Mouse (Mus musculus) heart, adult 8-10 months (tissue): Measurements from ENCODE around the gene Stoml2. TPM values are rescaled to one million over a fixed set of nuclear protein-coding genes. Genes with fewer than 3 reads are reported as not detected.

Experiments used
- DNase-seq: peaks from one replicate; pipeline ENCODE4 v3.0.0; 2022; ENCODE audit warnings: low spot score
- total RNA-seq, 4 experiments: library from RNA; stranded (reverse); gene quantifications; 2 replicates each; pipeline ENCODE4 v1.2.4; 2022

The Stoml2 gene
- total RNA-seq, 4 experiments from 2014 or later: 104 to 110 (median 108) TPM

GRCm38 (mm10) chr4:43038567-43039495 is 7.3 kb upstream of the Stoml2 start:
- DNase-seq: no peak

DNA sequence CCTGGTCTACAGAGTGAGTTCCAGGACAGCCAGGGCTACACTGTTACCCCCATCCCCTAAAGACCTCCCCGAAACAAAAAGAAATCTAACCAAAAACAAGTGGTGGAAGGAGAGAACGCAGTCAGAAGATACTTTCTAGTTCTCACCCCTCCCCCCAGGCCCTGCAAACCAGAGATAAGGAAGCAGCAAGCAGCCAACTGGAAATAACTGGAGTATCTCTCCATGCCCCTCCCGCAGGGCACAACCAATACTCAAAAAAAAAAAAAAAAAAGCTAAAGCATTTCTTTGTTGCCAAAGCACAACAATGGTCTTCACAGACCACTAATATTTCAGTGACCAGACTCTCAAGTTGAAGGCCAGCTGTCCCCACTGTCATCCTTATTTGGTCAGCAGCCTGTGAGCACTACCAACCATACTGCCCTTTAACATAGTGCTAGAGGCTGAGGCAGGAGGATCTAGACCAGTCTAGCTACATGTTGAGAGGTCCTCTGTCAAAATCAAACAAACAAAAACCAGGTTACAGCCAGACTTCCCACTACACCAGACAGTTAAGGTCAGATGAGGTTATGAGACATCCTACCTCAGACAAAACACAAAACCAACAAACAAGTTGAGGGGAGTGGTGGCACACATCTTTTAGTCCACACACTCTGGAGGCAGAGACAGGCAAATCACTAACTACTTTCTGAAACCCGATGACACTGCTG is 6.5 kb upstream of the Stoml2 start:
- no peak for DNase-seq

DNA sequence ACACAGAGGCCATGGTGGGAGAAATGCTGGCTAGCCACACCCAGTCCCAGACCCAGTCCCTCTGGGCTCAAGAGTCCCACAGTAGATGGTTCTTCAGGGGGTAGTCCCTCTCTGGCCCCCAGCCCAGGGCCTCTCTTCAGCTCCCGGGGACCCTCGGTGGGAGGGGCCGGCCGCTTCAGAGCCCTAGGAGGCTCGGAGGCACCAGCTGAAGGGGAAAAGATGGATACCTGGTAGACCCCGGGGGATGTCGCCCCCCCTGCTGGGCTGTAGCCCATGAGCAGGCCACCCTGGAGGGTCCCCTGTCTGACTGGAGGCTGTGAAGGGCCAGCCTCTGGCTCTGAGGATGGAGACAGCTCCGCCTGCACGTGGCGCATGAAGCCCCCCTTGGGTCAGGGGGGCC is 4.8 kb upstream of the Stoml2 start:
- DNase-seq: no peak

- DNase-seq: no peak
Measured at GRCm38 (mm10) chr4:43035851-43036250, 4.3 kb upstream of the Stoml2 start.

GRCm38 (mm10) chr4:43033481-43033880 is 2.0 kb upstream of the Stoml2 start:
- DNase-seq: no peak

GRCm38 (mm10) chr4:43032501-43032900 is 991 bp upstream of the Stoml2 start:
- no peak for DNase-seq

DNA sequence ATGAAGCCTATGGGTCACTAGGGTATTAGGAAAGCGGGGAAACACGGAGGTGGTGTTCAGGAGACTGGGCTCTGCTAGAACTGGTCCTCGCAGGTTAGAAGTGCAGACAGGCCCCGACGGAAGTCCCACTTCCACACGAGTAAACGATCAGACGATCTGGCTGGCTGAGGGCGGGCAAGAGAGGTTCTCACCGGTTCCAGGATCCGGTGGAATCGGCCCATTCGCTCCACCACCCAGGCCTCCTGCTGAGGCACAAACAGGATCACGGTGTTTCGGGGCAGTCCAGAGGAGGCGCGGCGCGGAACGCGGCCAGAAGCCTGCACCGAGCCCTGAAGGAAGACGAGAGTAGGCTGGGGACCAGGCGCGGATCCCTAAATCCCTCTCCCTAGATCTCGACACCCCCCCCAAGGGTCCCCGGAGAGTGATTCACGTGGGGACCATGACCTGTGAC is 705 bp downstream of the Stoml2 start:
- DNase-seq: no peak

GRCm38 (mm10) chr4:43030352-43030751 is 1.2 kb downstream of the Stoml2 start:
- DNase-seq: no peak

DNA sequence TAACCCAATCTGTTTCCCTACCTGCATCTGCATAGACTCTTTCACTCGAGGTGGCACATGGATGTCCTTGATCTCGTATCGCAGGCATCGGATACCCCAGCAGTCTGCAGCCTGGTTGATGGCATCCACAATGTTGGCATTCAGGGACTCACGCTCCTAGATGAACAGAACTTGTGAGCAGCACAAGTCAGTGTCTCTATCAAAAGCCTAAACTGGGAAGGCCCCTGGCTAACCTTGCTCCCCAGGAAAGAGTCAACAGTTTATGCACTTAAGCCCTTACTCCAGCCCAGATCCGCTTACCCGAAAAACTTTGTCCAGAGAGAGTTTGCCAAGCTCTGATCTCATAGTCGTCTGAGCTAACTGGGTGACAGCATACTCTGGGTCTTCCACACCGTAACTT is 1.8 kb downstream of the Stoml2 start:
- DNase-seq: no peak

- no peak for DNase-seq
Measured at GRCm38 (mm10) chr4:43029121-43029520, 2.4 kb downstream of the Stoml2 start.

- DNase-seq: peak; percentile 90
Measured at GRCm38 (mm10) chr4:43025084-43025960, 6.2 kb downstream of the Stoml2 start, which contains the start of gene Pigo. Gene Pigo (minus strand): TSS chr4:43025819.

DNA sequence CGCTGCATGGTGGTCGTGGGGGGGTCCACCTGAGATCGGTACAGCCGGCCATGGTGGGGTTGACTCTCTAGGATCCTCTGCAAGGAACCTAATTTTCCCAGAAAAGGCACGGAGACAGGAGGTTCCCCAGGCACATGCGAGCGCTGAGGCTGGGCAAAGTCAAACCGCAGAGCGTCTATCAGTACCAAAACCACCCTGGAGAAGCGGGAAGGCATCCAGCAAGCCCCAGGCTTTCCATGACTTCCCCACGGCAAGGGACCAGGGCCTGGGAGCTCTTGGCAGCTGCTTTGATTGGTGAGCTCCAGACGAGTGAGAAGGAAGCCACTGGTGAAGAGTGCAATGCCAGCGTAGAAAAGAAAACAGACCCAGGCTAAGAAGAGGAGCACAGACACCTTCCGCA is 6.8 kb downstream of the Stoml2 start:
- no peak for DNase-seq

DNA sequence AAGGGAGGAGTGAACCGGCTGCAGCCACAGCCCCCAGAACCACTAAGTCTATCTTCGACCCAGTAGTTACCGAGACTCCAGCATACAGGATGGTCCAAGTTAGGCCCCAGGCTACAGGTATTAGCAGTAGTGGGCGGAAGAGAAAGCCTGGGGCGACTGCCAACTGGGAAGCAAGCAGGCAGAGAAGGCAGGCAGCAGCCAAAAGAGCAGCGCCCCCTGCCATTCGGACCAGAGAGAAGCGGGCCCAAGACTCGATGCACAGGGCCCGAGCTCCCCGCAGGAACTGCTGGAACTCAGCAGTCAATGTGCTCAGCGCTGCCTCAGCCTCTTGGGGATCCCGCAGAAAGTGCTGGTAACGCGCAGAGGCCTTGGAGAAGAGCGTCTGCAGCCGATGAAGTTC is 10.2 kb downstream of the Stoml2 start:
- DNase-seq: no peak

DNA sequence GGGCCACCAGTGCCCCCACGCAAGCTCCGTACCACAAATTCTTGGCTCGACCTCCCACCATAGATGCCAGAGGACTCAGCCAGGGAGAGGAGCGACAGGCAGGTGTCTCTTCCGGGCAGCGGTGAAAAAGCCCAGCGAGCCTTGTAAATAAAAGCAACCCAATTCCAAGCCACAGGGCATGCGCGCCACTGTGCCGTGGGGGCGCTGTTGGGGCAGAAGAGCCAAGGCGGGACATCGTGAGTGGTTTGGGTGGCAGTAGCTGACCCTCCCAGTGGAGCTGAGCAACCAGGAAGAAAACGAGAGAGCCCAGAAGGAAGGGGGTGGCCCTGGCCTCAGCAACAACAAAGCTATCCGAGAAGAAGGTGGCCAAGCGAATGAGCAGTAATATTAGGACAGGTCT is 10.6 kb downstream of the Stoml2 start:
- no peak for DNase-seq

DNA sequence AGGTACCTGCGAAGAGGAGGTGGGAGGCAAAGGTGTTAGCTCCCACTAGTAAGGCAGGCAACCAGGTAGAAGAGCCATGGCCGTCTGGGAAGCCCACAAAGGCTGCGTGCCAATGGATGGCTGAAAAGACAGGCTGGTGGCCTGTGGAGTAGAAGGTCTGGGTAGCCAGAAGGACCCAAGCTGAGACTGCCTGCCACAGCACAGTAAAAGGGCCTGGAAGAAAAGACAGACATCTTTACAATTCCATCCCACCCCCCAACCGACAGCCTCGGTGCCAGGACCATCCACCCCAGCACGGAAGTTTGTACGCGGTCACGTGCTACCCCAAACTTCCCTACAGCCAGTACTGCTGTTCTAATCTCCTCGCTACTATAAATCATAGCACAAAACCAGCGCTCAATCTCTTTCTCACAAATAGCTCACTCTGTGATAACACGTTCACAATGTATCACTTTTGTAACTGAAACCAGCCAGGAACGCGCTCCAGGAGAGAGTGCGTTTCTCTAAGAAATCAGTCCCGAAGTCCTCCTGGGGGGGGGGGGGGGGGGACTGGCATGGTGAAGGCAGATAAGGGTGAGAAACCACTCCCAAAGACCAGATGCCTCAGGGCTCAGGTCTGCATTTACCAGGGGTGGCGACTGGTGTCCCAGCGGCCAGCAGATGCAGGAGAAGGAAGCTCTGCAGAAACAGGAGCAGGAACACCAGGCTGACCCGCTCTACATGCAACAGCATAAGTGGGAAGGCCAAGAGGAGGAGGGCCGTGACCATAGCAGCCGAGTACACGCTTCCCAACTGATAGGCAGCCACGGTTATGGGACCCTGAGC is 11.7 kb downstream of the Stoml2 start:
- DNase-seq: no peak

DNA sequence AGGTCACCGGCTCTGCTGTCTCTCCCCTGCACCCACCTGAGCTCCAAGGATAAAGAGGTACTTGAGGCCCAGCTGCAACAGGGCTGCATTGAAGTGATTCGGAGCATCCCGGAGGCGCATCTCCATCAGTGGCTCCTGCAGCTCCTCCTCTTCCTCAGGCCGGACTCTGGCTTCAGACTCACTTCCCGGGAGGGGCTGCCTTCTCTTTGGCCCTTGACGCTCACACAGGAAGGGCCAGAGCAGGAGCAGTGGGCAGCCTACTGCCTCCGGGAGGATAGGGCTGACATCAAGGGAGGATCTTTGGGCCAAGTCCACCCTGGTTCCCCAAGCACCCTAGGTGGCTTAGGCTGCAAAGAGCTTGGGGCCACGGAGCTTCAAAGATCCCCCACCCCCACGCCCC is 12.3 kb downstream of the Stoml2 start:
- no peak for DNase-seq

DNA sequence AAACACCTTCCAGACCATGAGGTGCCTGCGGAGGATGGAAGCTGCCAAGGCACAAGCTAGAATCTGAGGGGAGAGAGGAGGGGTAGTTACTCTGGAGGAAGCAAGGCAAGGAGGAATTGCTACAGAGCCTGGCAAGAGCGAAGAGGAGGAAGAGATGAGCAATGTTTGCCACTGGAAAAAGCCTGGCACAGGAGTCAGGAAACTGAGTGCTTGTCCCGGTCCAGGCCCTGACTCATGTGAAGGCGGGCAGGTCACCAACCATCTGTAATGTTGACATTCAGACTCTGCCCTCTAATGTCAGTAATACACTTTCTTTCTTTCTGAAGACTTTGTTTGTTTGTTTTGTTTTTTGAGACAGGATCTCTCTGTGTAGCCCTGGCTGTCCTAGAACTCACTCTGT is 13.4 kb downstream of the Stoml2 start:
- DNase-seq: no peak

GRCm38 (mm10) chr4:43012091-43012490 is 19.4 kb downstream of the Stoml2 start:
- DNase-seq: no peak

DNA sequence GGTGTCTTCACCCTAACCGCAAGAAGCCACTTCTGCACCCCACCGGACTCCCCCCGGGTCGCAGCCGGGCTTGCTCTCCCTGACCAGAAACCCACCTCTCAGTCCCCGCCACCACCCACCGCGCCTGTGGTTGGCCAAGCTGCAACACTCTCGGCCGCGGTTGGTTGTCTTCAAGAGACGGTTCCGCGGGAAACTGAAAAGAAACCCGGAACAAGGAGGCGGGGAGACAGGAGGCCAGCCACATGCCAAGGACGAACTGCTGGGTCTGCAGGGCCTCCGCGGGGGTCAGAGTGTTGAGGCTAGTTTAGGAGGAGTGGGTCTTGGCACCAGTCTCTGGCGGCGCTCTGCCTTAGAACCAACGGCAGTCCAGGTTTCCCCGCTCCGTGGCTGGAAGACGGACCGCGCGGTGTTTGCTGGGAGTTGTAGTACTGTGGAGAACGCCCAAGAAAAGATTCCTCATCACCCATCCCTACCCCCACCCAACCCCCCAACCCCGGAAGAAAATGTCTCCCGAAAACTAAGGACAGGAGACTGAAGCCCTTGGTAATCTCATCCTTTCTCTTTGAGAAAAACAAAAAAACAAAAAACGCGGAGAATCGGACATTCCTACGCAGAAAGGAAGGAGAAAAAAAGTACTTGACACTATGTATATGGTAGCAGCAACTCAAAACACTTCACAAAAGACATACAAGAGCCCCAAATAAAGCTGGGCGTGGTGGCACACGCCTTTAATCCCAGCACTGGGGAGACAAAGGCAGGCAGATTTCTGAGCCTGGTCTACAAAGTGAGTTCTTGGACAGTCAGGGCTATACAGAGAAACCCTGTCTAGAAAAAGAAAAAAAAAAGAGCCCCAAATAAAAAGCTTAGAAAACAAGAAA is 21.1 kb downstream of the Stoml2 start, which contains the start of gene Fancg:
Gene Fancg (minus strand): TSS at position 346 of the 878 bp plus-strand sequence.
- DNase-seq: peak; percentile 88

GRCm38 (mm10) chr4:43005765-43006164 is 25.7 kb downstream of the Stoml2 start:
- peak; percentile 50 for DNase-seq
